13 mouse cellular contexts compared by ENCODE assay signal in genomic region chr16:51002876-51003275, GRCm38 (mm10).
A peak's percentile ranks its signal among the peaks of the same experiment; 100 is the strongest.
DNase-seq lines count a peak whose midpoint lies in the region.
"Had no signal": no experiment of that assay in that cellular context is flagged by ENCODE, and none has a peak within 500 bp of the region (broad histone marks: within the 10 kb centered on the region; RNA-seq: fewer than 3 reads in every experiment).

No protein-coding gene starts in this region.

- DNase-seq in adrenal gland, adult 2 months = peak; percentile 10
- no peak for DNase-seq in adrenal gland, postnatal 25 days
- peak; percentile 8 to 18 for DNase-seq in cerebellum, postnatal 14 days
- DNase-seq in cerebellum, adult 9-11 months = no peak
- DNase-seq in left cerebral cortex, postnatal 4 days = peak; percentile 31
- no peak for DNase-seq in left cerebral cortex, adult 9 months (ENCODE audit: low spot score in 2 of 2)
- peak; percentile 1 for DNase-seq in retina, postnatal 1 day
- DNase-seq in retina, embryonic 14.5 days (ENCODE audit: low spot score) = no peak
- DNase-seq: B cell, adult 2 months; cerebellum, adult 8-10 months; gastrocnemius, postnatal 10 days; heart, adult 18-20 months; heart, postnatal 14 days had no signal

- intact Hi-C loops in left cerebral cortex, postnatal 4 days (cut with DNase I) = no loop called here

Comparison
In these comparisons a context has a peak if more than half of its experiments do, and no peak if none do; other contexts are left out.
1. DNase-seq: peak in adrenal gland, adult 2 months (single experiment), cerebellum, postnatal 14 days (2 of 2), left cerebral cortex, postnatal 4 days (single experiment) and retina, postnatal 1 day (single experiment); none in adrenal gland, postnatal 25 days (single experiment), cerebellum, adult 9-11 months (single experiment), left cerebral cortex, adult 9 months (0 of 2) and retina, embryonic 14.5 days (single experiment).